Mouse (Mus musculus) intestine, embryonic 15.5 days (tissue): ENCODE results near the gene 3110040N11Rik. TPM values are rescaled to one million over a fixed set of nuclear protein-coding genes. Genes with fewer than 3 reads are reported as not detected.
"Not testable (repeated sequence)": the region's sequence is repeated elsewhere in the genome, so short reads cannot be mapped to it uniquely, and the experiment has no call there.

Experiments used
- ATAC-seq: fragments of 200-750 bp; cut with Nextera tagmentation; 2 replicates; pipeline ENCODE4 v1.8.0; 2017; ENCODE audit warnings: moderate TSS enrichment, moderate library complexity
- H3K27ac ChIP-seq: fragments of 300-500 bp; sonication (generic); 2 replicates; pipeline ENCODE4 v1.5.1; 2015; ENCODE audit warnings: mild to moderate bottlenecking, inconsistent platforms
- H3K27me3 ChIP-seq: fragments of 300-500 bp; sonication (generic); replicated peaks from 2 replicates; pipeline ENCODE4 v1.6.1; 2015; ENCODE audit warnings: inconsistent platforms
- H3K36me3 ChIP-seq: fragments of 300-500 bp; sonication (generic); 2 replicates; pipeline ENCODE4 v1.6.1; 2015; ENCODE audit warnings: inconsistent platforms
- H3K4me1 ChIP-seq: fragments of 300-500 bp; sonication (generic); replicated peaks from 2 replicates; pipeline ENCODE4 v1.6.1; 2015; ENCODE audit warnings: inconsistent platforms
- H3K4me2 ChIP-seq: fragments of 300-500 bp; sonication (generic); replicated peaks from 2 replicates; pipeline ENCODE4 v1.6.1; 2015; ENCODE audit warnings: mild to moderate bottlenecking, inconsistent platforms
- H3K4me3 ChIP-seq: fragments of 300-500 bp; sonication (generic); replicated peaks from 2 replicates; pipeline ENCODE4 v1.5.1; 2015; ENCODE audit warnings: inconsistent platforms
- H3K9ac ChIP-seq: fragments of 300-500 bp; sonication (generic); 2 replicates; pipeline ENCODE4 v1.6.1; 2015; ENCODE audit warnings: inconsistent platforms
- H3K9me3 ChIP-seq: fragments of 300-500 bp; sonication (generic); 2 replicates; pipeline ENCODE4 v1.6.1; 2016; ENCODE audit warnings: inconsistent platforms
- WGBS: fragments of 180-500 bp; shearing (Covaris S2); methylation state at CpG from one replicate; pipeline ENCODE4 v1.1.7; 2015; 5-methylcytosine and 5-hydroxymethylcytosine counted together
- polyA plus RNA-seq: library from polyadenylated mRNA; unstranded; fragments of >200 nt; fragmentation: Nextera tagmentation; extraction: Ambion mirVana; gene quantifications from 2 replicates; pipeline ENCODE4 v1.2.1, GENCODE M21; 2015

3110040N11Rik gene
- polyA plus RNA-seq, result 47.2 and 52.1 TPM in 2 replicates

DNA sequence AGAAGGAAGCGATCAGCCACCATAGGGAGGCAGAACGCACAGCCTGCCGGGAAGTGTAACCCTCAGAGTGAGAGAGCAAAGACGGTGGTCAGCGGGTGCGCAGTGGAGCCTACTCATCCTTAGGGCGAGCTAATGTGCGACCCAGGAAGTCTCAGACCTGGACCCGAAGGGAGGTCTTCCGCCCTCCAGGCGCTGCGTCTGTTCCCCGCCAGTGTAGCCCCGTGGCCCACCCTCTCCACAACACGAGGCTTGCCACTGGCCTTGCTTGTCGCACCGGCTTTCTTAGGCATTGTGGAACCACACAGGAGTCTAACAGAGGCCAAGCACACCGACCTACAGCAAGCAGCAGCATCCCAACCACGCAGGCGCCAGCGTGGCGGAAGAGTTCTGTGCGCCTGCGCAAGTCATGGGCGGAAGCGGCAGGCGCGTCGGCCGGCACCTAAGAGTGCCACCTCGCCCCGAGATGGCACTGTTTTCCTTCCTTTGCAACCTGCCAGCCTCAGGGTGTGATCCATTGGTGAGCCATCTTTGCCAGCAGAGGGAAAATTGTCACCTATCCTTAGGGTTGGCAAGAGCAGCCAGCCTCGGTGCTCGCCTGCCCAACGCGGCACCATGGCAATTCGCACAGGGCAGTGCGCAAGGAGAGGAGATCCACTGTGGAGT is at the start of gene 3110040N11Rik:
Gene 3110040N11Rik (minus strand): TSS at position 384 of the 663 bp plus-strand sequence.
- peaks cover 3% of the 10 kb centered on the region; the same call in 1 of the 2 replicates for H3K36me3 ChIP-seq
- H3K9ac ChIP-seq, result peak within 1 kb of the TSS; percentile 81
- peak within 1 kb of the TSS; percentile 82 for H3K4me2 ChIP-seq
- H3K27ac ChIP-seq, result peak within 1 kb of the TSS; percentile 99
- no peaks in the 10 kb centered on the region for H3K9me3 ChIP-seq
- 0 out of 2 replicates have a peak, but pooled peaks cover 6% of the 10 kb centered on the region for H3K4me1 ChIP-seq
- peak; percentile 97 for ATAC-seq
- no peaks in the 10 kb centered on the region for H3K27me3 ChIP-seq
- peak within 1 kb of the TSS; percentile 74 for H3K4me3 ChIP-seq
- under 1% methylated on average over 38 of the region's 38 CpGs for WGBS

DNA sequence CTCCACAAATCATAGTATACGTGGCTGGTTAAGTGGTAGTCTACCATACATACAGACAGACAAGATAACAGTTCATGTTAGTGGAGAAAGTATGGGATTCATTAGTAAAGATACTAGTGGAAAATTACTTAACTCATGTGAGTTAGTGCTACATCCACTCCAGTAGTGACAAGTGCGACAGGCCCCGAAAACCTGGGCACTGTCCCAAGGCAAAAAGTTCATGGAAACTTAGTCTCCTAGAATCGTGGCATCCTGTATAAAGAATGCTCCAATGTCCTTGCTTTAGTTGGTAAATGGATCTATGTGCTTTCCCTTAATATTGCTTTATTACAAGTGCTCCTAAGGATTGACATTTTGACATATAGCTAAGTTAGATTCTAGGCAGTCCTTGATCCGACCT is 48.5 kb upstream of the 3110040N11Rik start:
- H3K9me3 ChIP-seq, H3K4me1 ChIP-seq, H3K9ac ChIP-seq, ATAC-seq, H3K27ac ChIP-seq, H3K4me2 ChIP-seq, H3K4me3 ChIP-seq, H3K36me3 ChIP-seq, H3K27me3 ChIP-seq: not testable (repeated sequence)
- 82% methylated on average over 5 of the region's 5 CpGs for WGBS

DNA sequence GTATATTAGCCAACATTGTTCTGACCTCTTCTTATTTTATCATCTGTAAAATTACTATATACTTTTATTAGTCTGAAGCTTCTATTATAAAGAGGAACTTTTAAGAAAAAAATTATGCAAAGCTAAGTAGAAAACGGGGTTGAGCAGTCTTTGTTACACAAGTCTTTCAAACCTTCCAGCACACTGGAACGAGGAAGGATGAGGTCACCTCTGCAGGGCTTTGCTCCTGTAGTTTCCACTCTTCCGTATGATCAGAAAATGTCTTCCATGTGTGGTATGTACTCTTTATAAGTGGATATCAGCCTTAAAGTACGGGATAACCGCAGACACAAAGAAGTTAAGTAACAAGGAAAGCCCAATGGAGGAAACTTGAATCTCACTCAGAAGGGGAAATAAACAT is 46.2 kb upstream of the 3110040N11Rik start:
- ATAC-seq, result no peak
- H3K4me2 ChIP-seq, result no peak overlapping the region
- 92% methylated on average over 5 of the region's 5 CpGs for WGBS
- no peak overlapping the region for H3K9ac ChIP-seq
- no peak overlapping the region for H3K4me3 ChIP-seq
- no peaks in the 10 kb centered on the region for H3K4me1 ChIP-seq
- no peaks in the 10 kb centered on the region for H3K27me3 ChIP-seq
- H3K9me3 ChIP-seq, result no peaks in the 10 kb centered on the region
- H3K36me3 ChIP-seq, result no peaks in the 10 kb centered on the region
- no peak overlapping the region for H3K27ac ChIP-seq

DNA sequence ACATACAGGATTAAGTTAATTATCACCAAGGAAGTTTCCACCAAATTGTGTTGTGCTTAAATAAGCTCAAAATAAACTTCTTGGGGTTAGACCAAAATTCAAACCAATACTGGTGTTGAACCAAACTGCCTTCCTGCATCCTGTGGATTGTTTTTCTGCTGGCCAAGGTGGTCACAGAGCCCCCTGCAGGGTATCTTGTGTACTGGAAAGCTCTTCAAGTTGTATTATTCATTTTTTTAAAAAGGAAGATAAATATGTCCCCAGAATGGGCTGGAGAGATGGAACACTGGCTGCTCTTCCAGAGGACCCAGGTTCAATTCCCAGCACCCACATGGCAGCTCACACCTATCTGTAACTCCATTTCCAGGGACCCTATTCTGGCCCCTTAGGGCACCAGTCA is 45.6 kb upstream of the 3110040N11Rik start:
- H3K4me3 ChIP-seq, result no peak overlapping the region
- no peaks in the 10 kb centered on the region for H3K9me3 ChIP-seq
- no peak overlapping the region for H3K4me2 ChIP-seq
- no peak overlapping the region for H3K27ac ChIP-seq
- H3K4me1 ChIP-seq, result 0 out of 2 replicates have a peak, but pooled peaks cover 2% of the 10 kb centered on the region
- H3K9ac ChIP-seq, result no peak overlapping the region
- no peak for ATAC-seq
- H3K27me3 ChIP-seq, result no peaks in the 10 kb centered on the region
- H3K36me3 ChIP-seq, result no peaks in the 10 kb centered on the region

DNA sequence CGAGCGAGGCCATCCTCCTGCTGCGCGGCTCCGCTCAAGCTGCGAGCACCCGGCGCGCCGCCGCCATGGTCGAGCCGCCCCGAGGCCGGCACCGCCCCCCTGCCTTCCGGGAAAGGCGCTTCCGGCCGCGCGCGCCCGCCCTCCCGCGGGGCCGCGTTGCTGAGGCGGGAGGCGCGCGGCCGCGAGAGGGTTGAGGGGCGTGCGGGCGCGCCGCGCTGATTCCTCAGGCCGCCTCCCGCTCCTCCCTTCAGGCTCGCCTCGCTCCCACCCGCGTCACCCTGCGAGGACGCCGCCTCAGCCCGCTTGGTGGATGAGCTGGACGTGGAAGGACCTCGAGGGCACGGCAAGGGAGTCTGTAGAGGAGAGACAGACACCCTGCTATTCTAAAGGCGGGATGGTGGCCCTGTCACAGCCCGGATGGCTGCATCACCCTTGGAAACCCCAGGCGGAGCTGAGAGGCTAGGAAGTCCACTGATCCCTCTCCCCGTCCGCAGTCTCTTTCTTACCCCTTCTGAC is 40.2 kb upstream of the 3110040N11Rik start, which contains the start of gene Btbd1:
Gene Btbd1 (minus strand): TSS at position 53 of the 516 bp plus-strand sequence.
- Histone ChIP-seq H3K9me3 (no peaks in the 10 kb centered on the region), H3K4me1 (peaks cover 28% of the 10 kb centered on the region), H3K36me3 (no peaks in the 10 kb centered on the region), H3K27me3 (no peaks in the 10 kb centered on the region), H3K4me2 (peak within 1 kb of the TSS; percentile 81), H3K9ac (peak within 1 kb of the TSS; percentile 94), H3K4me3 (peak within 1 kb of the TSS; percentile 80), H3K27ac (peak within 1 kb of the TSS; percentile 98)
- under 1% methylated on average over 49 of the region's 58 CpGs for WGBS
- peak; percentile 94 for ATAC-seq

DNA sequence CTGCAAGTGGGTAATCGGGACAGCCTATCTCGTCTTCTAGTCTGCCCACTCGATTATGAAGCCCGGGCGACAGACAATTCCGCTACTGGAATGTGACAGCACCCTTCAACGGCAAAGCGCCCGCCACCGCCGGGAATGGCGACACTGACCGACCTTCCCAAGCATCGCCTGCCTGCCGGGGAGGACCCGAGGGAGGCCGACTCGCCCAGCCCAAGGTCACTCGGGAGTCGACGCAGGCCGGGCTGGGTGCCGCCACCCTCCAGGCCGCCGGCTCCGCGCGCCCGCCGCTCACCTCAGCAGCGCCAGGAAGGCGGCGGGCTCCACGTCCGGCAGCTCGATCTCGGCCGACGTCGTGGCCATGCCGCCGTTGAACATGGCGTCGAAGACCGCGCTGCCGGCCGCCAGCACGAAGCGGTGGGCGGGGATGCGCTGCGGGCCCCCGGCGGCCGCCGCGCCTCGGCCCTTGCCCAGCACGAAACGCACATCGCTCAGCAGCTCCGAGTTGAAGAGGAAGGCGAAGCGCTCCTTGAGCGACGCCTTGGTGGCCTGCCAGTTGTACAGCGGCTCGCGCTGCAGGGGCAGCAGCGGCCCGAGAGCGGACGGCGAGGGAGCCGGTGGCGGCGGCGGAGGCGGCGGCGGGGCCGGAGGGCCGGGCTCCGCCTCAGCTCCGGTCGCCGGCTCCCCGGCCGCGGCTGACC is 39.6 kb upstream of the 3110040N11Rik start:
- H3K4me2 ChIP-seq, result peak overlapping the region; percentile 81
- H3K27ac ChIP-seq, result peak overlapping the region; percentile 98
- no peaks in the 10 kb centered on the region for H3K9me3 ChIP-seq
- peak; percentile 76 for ATAC-seq
- H3K9ac ChIP-seq, result peak overlapping the region; percentile 94
- peaks cover 28% of the 10 kb centered on the region for H3K4me1 ChIP-seq
- H3K4me3 ChIP-seq, result peak overlapping the region; percentile 80
- H3K27me3 ChIP-seq, result no peaks in the 10 kb centered on the region
- under 1% methylated on average over 90 of the region's 91 CpGs for WGBS
- H3K36me3 ChIP-seq, result no peaks in the 10 kb centered on the region

DNA sequence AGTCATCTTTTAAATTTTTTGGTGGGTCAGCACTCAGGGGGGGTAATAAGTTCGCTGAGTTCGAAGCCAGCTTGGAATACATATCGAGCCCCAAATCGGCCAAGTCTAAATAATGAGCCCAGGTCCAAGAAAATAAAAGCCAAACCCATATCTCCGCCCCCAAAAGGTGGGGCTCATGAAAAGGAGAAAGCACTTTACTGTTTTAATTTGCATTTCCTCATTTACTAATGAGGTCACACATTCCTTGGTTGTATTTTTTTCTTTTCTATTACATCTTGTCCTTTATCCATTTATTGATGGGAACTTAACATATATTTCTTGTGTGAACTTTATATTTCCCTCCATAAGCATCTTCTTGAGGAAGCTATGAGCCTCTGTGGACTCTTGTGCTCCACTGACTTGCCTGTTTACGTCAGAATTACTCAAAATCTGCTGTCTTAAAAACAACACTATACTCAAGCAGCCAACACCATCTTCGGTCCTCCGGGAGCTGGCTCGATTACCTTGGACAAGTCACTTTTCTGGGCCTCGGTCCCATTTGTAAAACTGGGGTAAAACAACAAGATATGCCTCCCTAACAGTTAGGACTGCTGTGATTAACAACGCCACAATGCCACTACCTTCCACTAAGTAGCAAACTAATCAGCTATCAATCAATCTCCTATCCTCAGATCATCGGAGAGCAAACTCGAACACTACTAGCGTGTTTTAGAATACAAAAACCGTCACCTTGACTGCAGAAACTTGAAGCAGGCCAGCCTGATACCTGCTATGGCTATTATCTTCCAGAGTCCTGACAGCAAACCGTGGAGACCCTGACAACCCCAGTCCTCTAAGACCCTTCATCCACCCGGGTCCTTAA is 38.8 kb upstream of the 3110040N11Rik start:
- no peak for ATAC-seq
- H3K4me2 ChIP-seq, result peak overlapping the region; percentile 81
- peak overlapping the region; percentile 98 for H3K27ac ChIP-seq
- H3K36me3 ChIP-seq, result no peaks in the 10 kb centered on the region
- peak overlapping the region; percentile 94 for H3K9ac ChIP-seq
- WGBS, result 26% methylated on average over 17 of the region's 17 CpGs
- peak overlapping the region; percentile 80 for H3K4me3 ChIP-seq
- H3K27me3 ChIP-seq, result no peaks in the 10 kb centered on the region
- no peaks in the 10 kb centered on the region for H3K9me3 ChIP-seq
- H3K4me1 ChIP-seq, result peaks cover 28% of the 10 kb centered on the region

DNA sequence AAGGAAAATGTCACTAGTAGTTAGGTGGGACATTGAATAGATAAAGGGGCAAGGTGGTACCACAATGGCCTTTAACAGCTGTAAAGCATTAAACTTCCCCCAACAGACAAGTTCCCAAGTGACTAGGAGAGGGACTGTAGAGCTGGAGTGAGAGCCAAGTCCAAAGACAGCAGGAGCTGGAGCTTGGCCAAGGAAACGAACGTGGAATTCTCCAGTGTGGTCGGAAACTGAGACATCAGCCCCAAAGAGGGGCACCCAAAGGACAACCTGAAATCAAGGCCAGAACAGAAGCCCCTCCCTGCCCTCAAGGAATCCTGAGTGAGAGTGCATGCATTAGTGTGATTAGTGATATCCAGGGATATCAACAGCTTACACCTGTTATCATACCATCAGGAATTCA is 36.1 kb upstream of the 3110040N11Rik start:
- 0 out of 2 replicates have a peak overlapping the region, but pooled peaks have one; percentile 9 for H3K4me2 ChIP-seq
- 11% methylated on average over 3 of the region's 3 CpGs for WGBS

DNA sequence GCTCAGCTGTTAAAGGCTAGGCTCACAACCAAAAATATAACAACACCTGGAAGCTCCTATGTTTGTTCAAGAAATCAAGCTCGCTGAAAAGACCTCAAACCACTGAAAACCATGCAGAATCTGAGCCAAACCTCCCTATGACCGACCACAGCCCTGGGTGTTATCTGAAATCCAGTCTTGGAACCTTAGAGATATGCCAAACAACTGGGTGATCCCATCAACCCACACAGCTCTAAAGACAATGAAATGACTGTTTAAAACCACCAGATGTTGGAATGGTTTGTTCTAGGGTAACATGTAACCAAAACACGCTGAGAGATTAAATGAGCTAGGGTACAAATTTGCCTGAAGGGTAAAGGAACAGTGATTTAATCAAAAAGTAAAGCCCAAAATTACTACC is 35.6 kb upstream of the 3110040N11Rik start:
- Histone ChIP-seq H3K4me1 (peaks cover 26% of the 10 kb centered on the region), H3K36me3 (no peaks in the 10 kb centered on the region), H3K27ac (no peak overlapping the region), H3K9ac (no peak overlapping the region), H3K4me3 (no peak overlapping the region), H3K9me3 (no peaks in the 10 kb centered on the region), H3K27me3 (no peaks in the 10 kb centered on the region), H3K4me2 (no peak overlapping the region)
- no peak for ATAC-seq
- WGBS, result 59% methylated on average over 3 of the region's 3 CpGs

More for the DNA sequence above, 36.1 kb upstream of the 3110040N11Rik start:
- no peaks in the 10 kb centered on the region for H3K36me3 ChIP-seq
- 0 out of 2 replicates have a peak overlapping the region, but pooled peaks have one; percentile 0 for H3K9ac ChIP-seq
- no peak overlapping the region for H3K27ac ChIP-seq
- no peak for ATAC-seq
- no peak overlapping the region for H3K4me3 ChIP-seq
- H3K27me3 ChIP-seq, result no peaks in the 10 kb centered on the region
- no peaks in the 10 kb centered on the region for H3K9me3 ChIP-seq
- peaks cover 28% of the 10 kb centered on the region for H3K4me1 ChIP-seq

DNA sequence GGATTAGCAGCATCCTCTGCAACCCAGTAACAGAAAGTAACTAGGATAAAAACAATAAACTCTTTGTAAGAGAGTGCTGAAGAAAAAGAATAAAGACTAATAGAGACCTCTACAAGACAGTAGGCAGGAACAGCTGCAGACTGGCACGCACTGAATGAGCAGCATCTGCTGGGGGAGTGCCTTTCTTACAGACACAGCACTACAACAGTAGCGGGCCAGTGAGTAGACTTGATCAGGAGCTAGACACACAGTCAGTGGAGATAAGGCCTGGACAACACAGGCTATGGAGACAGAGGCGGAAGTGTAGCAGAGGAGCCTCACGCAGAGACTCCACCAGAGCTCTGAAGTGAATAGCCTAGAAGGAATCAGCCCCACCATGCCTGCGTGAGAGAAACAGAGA is 16.8 kb upstream of the 3110040N11Rik start:
- no peaks in the 10 kb centered on the region for H3K27me3 ChIP-seq
- no peak for ATAC-seq
- H3K9me3 ChIP-seq, result no peaks in the 10 kb centered on the region
- H3K36me3 ChIP-seq, result no peaks in the 10 kb centered on the region
- H3K9ac ChIP-seq, result no peak overlapping the region
- H3K4me2 ChIP-seq, result no peak overlapping the region
- 75% methylated on average over 5 of the region's 5 CpGs for WGBS
- no peak overlapping the region for H3K27ac ChIP-seq
- no peaks in the 10 kb centered on the region for H3K4me1 ChIP-seq
- no peak overlapping the region for H3K4me3 ChIP-seq

DNA sequence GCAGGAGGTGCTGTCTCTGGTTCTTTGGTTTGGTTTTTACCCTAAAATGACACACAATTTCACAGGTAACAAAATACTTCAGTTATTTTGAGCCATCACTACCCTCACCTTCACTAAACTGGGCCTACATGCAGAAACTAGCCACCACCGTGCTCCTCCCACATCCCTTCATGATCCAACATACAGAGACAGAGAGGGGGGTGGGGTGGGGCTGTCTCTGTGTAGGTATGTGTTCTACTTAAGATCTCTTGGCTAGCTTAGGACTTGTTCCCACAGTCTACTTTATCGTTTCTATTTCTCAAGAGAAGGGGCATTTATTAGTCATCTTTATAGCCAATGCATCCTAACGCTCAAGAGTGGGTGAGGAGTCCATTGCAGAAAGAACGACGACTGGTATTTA is 742 bp downstream of the 3110040N11Rik start:
- Histone ChIP-seq H3K27ac (peak overlapping the region; percentile 99), H3K9me3 (no peaks in the 10 kb centered on the region), H3K4me1 (0 out of 2 replicates have a peak, but pooled peaks cover 6% of the 10 kb centered on the region), H3K4me2 (peak overlapping the region; percentile 82), H3K9ac (peak overlapping the region; percentile 81), H3K27me3 (no peaks in the 10 kb centered on the region), H3K36me3 (no peaks in the 10 kb centered on the region), H3K4me3 (peak overlapping the region; percentile 74)
- ATAC-seq, result peak; percentile 46
- 4% methylated on average over 5 of the region's 5 CpGs for WGBS
